Mouse (Mus musculus): ENCODE results near the gene Bad. TPM values are rescaled to one million over a fixed set of nuclear protein-coding genes. Genes with fewer than 3 reads are reported as not detected.

The Bad gene
- polyA plus RNA-seq, 1 experiment, result 57.3 TPM

- H3K4me1 ChIP-seq (ENCODE audit: control insufficient read depth, insufficient read depth, low read length), result peaks cover 11% of the 10 kb centered on the region
- WGBS, result under 1% methylated on average over 35 of the region's 35 CpGs
- peak overlapping the region; percentile 91 for H3K4me3 ChIP-seq (replicated peaks; ENCODE audit: extremely low read depth, low read depth, low read length)
- TF ChIP-seq CTCF (IDR thresholded peaks at IDR 0.05; ENCODE audit: insufficient read depth, low read length) (no peak), POLR2A (IDR thresholded peaks at IDR 0.05; ENCODE audit: borderline replicate concordance, extremely low read depth, low read depth, low read length) (peak; percentile 84)
- DNase-seq, result peak; percentile 93
Observed at GRCm38 (mm10) chr19:6951381-6951968, 9.8 kb downstream of the Bad start.

- peak; percentile 82 for DNase-seq
- Histone ChIP-seq H3K4me3 (replicated peaks; ENCODE audit: extremely low read depth, low read depth, low read length) (peak overlapping the region; percentile 91), H3K4me1 (ENCODE audit: control insufficient read depth, insufficient read depth, low read length) (peaks cover 11% of the 10 kb centered on the region)
- WGBS, result 1% methylated on average over 31 of the region's 31 CpGs
- TF ChIP-seq CTCF (IDR thresholded peaks at IDR 0.05; ENCODE audit: insufficient read depth, low read length), result no peak
- TF ChIP-seq POLR2A (IDR thresholded peaks at IDR 0.05; ENCODE audit: borderline replicate concordance, extremely low read depth, low read depth, low read length), result 0 out of 2 replicates have a peak, but pooled peaks have one; percentile 4
Observed at GRCm38 (mm10) chr19:6951994-6952711, 10.5 kb downstream of the Bad start.

DNA sequence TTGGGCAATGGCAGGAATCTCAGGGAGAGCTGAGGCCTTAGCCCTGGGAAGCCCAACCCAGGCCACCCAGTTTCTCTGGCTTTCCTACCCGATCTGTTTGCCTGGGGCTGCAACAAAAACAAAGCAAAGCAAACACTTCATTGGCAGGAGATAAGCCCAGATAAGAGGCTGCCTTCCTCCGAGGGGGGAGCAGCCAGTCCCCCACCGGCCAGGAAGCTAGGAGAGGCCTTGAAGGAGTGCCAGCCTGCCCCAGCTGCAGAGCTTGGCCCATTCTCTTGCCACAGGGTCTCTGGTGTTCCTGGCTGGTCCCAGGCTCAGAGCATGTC, 11.0 kb downstream of the Bad start:
- TF ChIP-seq POLR2A (IDR thresholded peaks at IDR 0.05; ENCODE audit: borderline replicate concordance, extremely low read depth, low read depth, low read length) (peak; percentile 85; the same call in 1 of the 2 replicates), CTCF (IDR thresholded peaks at IDR 0.05; ENCODE audit: insufficient read depth, low read length) (no peak)
- WGBS, result 4% methylated on average over 3 of the region's 3 CpGs
- Histone ChIP-seq H3K4me3 (replicated peaks; ENCODE audit: extremely low read depth, low read depth, low read length) (peak overlapping the region; percentile 91), H3K4me1 (ENCODE audit: control insufficient read depth, insufficient read depth, low read length) (peaks cover 11% of the 10 kb centered on the region)
- DNase-seq, result peak; percentile 79

DNA sequence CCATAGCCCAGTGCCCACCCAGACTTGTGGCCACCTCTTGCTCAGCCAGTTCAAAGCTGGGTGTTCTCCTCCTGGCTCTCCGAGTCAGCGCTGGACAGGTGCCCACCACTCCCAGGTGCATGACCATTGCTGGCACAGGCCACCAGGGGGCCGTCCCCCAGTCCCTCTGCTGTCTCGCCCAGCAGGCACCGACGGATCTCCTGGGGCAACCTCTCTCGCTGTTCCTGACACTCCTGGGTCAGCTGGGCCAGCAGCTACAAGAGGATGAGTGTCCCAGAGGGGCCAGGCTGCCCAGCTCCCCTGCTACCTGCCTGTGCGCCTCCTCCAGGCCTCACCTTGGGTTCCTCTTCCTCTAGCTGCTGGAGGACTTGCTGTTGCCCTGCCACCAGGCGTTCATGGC, 12.4 kb downstream of the Bad start:
- WGBS, result 35% methylated on average over 9 of the region's 9 CpGs
- TF ChIP-seq POLR2A (IDR thresholded peaks at IDR 0.05; ENCODE audit: borderline replicate concordance, extremely low read depth, low read depth, low read length) (peak; percentile 36; the same call in 1 of the 2 replicates), CTCF (IDR thresholded peaks at IDR 0.05; ENCODE audit: insufficient read depth, low read length) (peak; percentile 28; the same call in 1 of the 2 replicates)
- Histone ChIP-seq H3K4me1 (ENCODE audit: control insufficient read depth, insufficient read depth, low read length) (peaks cover 11% of the 10 kb centered on the region), H3K4me3 (replicated peaks; ENCODE audit: extremely low read depth, low read depth, low read length) (no peak overlapping the region)
- DNase-seq, result peak; percentile 78

- TF ChIP-seq POLR2A (IDR thresholded peaks at IDR 0.05; ENCODE audit: borderline replicate concordance, extremely low read depth, low read depth, low read length) (no peak), CTCF (IDR thresholded peaks at IDR 0.05; ENCODE audit: insufficient read depth, low read length) (no peak)
- no peak overlapping the region for H3K4me3 ChIP-seq (replicated peaks; ENCODE audit: extremely low read depth, low read depth, low read length)
- WGBS, result 76% methylated on average over 7 of the region's 7 CpGs
- peaks cover 11% of the 10 kb centered on the region for H3K4me1 ChIP-seq (ENCODE audit: control insufficient read depth, insufficient read depth, low read length)
- no peak for DNase-seq
Observed at GRCm38 (mm10) chr19:6955424-6955823, 13.8 kb downstream of the Bad start.

- Histone ChIP-seq H3K4me1 (ENCODE audit: control insufficient read depth, insufficient read depth, low read length) (peaks cover 11% of the 10 kb centered on the region), H3K4me3 (replicated peaks; ENCODE audit: extremely low read depth, low read depth, low read length) (no peak overlapping the region)
- DNase-seq, result no peak
- WGBS, result 75% methylated on average over 10 of the region's 10 CpGs
- TF ChIP-seq CTCF (IDR thresholded peaks at IDR 0.05; ENCODE audit: insufficient read depth, low read length) (no peak), POLR2A (IDR thresholded peaks at IDR 0.05; ENCODE audit: borderline replicate concordance, extremely low read depth, low read depth, low read length) (no peak)
Observed at GRCm38 (mm10) chr19:6956461-6956860, 14.8 kb downstream of the Bad start.

GRCm38 (mm10) chr19:6968491-6969271, 27.0 kb downstream of the Bad start:
- no peak for TF ChIP-seq CTCF (IDR thresholded peaks at IDR 0.05; ENCODE audit: insufficient read depth, low read length)
- no peak for TF ChIP-seq POLR2A (IDR thresholded peaks at IDR 0.05; ENCODE audit: borderline replicate concordance, extremely low read depth, low read depth, low read length)
- peak; percentile 55 for DNase-seq
- 7% methylated on average over 15 of the region's 15 CpGs for WGBS
- Histone ChIP-seq H3K4me1 (ENCODE audit: control insufficient read depth, insufficient read depth, low read length) (peaks cover 13% of the 10 kb centered on the region), H3K4me3 (replicated peaks; ENCODE audit: extremely low read depth, low read depth, low read length) (peak overlapping the region; percentile 82)

- H3K4me3 ChIP-seq (replicated peaks; ENCODE audit: extremely low read depth, low read depth, low read length), result peak overlapping the region; percentile 82
- under 1% methylated on average over 20 of the region's 20 CpGs for WGBS
- TF ChIP-seq POLR2A (IDR thresholded peaks at IDR 0.05; ENCODE audit: borderline replicate concordance, extremely low read depth, low read depth, low read length) (no peak), CTCF (IDR thresholded peaks at IDR 0.05; ENCODE audit: insufficient read depth, low read length) (no peak)
- peaks cover 13% of the 10 kb centered on the region for H3K4me1 ChIP-seq (ENCODE audit: control insufficient read depth, insufficient read depth, low read length)
- no peak for DNase-seq
Observed at GRCm38 (mm10) chr19:6969291-6969664, 27.6 kb downstream of the Bad start.

DNA sequence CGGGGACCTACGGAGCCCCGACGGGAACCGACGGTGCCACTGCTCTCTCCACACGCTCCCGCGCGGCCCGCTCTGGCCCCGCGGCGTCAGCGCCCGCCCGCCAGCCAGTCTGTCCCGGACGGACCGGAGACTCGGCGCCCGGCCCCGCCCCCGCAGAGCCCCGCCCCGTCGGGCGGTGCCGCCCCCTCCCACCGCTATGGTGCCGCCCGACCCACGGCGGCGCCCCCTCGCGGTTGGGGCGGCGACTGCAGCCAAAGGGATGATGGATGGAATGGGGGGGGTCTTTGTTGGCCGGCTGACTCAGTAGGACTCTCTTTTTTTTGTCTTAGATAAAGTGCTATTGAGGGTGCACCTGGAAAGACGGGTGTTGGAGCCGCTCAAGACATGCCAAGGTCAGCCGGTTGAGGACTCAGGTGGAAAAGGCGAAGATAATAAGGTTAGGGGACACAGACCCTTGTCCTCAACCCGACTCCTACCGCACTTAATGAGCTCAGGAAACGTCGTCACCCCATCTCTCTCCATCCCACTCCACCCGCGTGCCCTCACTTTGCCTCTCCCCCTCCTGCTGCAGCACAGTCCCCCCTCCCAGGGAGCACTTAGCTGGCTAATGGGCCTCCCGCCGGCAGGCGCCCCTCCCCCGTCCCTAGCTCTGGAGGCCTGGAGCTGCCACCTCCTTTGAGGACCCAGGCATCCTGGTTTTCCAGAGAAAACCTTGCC, 28.2 kb downstream of the Bad start:
- H3K4me1 ChIP-seq (ENCODE audit: control insufficient read depth, insufficient read depth, low read length), result peaks cover 13% of the 10 kb centered on the region
- TF ChIP-seq CTCF (IDR thresholded peaks at IDR 0.05; ENCODE audit: insufficient read depth, low read length), result peak; percentile 9; the same call in 1 of the 2 replicates
- peak; percentile 61; the same call in 1 of the 2 replicates for TF ChIP-seq POLR2A (IDR thresholded peaks at IDR 0.05; ENCODE audit: borderline replicate concordance, extremely low read depth, low read depth, low read length)
- peak; percentile 79 for DNase-seq
- 2% methylated on average over 45 of the region's 55 CpGs for WGBS
- peak overlapping the region; percentile 82 for H3K4me3 ChIP-seq (replicated peaks; ENCODE audit: extremely low read depth, low read depth, low read length)
